Mouse (Mus musculus): Measurements from ENCODE around the gene Itpr1. TPM values are rescaled to one million over a fixed set of nuclear protein-coding genes. Genes with fewer than 3 reads are reported as not detected.

The Itpr1 gene
- polyA plus RNA-seq (2014; fragmentation: Illumina TruSeq; extraction: RNeasy Lipid Tissue Mini Kit (QIAGEN cat#74804)) = 87.8 TPM

DNA sequence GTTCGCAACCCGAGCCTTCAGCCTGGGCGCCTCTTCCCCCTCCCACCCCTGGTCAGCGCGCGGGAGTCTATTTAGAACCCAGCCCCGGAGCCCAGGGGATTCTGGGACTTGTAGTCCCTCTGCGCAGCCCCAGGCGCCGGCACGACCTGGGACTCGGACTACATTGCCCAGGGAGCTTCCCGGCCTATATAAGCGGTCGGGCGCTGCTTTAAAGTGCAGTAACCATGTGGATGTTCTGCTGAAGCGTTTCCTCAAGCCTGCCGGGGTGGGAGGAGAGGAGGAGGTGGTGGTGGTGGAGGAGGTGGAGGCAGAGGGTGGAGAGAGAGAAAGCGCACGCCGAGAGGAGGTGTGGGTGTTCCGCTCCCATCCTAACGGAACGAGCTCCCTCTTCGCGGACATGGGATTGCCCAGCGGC is at the start of gene Itpr1:
Gene Itpr1, plus strand, starts transcription at position 216 of the 415 bp plus-strand sequence.

DNA sequence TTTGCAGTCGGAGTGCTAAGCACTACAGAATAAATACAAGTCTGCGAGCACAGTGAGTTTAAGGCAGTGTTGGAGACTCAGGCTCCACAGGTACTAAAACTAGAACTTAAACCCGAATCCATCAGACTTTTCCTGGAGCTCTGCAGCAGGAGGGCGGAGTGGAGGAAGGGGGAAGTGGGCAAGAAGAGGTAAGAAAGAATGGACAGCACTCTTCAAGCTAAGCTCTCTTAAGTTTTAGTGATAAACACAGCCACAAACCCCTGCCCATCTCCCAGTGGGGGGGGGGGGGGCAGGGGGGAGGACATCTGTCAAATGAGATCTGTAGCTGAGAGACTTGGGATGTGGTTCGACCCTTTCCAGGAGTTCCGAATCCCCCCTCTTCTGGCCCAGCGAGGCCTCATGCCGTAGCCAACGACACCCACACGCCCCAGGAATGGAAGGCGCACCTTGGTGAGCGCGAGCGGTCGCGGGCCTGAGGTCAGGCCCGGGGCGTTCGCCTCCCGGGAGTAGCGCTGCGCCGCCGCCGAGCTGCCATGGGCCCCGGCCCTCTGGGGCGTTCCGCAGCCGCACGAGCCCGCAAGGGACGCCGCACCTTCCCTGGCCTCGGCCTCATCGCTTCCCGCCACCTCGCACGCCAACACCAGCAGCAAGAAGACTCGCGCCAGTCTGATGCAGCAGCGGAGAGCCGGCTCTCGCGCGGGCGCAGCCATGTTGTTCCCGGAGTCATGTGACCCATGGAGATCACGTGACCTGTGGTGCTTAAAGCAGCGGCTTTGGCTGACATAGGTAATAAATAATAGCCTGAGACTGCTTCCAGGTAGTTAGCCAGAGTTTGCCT is 27.8 kb upstream of the Itpr1 start, which contains the start of gene Sumf1:
Gene Sumf1, minus strand, starts transcription at position 736 of the 838 bp plus-strand sequence.

Other genes with a start within 250 kb of the Itpr1 start
- gene Setmar, start 148.1 kb upstream of the Itpr1 start, polyA plus RNA-seq (2014; fragmentation: Illumina TruSeq; extraction: RNeasy Lipid Tissue Mini Kit (QIAGEN cat#74804)) = 11.6 TPM
- 87.1 TPM for gene Sumf1, start 27.5 kb upstream of the Itpr1 start, polyA plus RNA-seq (2014; fragmentation: Illumina TruSeq; extraction: RNeasy Lipid Tissue Mini Kit (QIAGEN cat#74804))

Measured in ovary, adult 10 weeks (tissue).